Mouse (Mus musculus) midbrain, embryonic 11.5 days (tissue): ENCODE measurements around the gene Klc3. TPM values are rescaled to one million over a fixed set of nuclear protein-coding genes. Genes with fewer than 3 reads are reported as not detected.

Experiments used
- ATAC-seq: fragments of 200-750 bp; cut with Nextera tagmentation; 2 replicates; pipeline ENCODE4 v1.8.0; 2017; ENCODE audit warnings: moderate TSS enrichment, moderate library complexity; ENCODE audit not compliant: low FRiP score
- DNase-seq: peaks from one replicate; pipeline ENCODE4 v3.0.0; 2015; ENCODE audit warnings: low spot score; ENCODE audit errors: missing footprints
- H3K27ac ChIP-seq: fragments of 300-500 bp; sonication (generic); 2 replicates; pipeline ENCODE4 v1.5.1; 2014; ENCODE audit warnings: low read depth, low read length
- H3K27me3 ChIP-seq: fragments of 300-500 bp; sonication (generic); 2 replicates; pipeline ENCODE4 v1.6.1; 2014; ENCODE audit warnings: mild to moderate bottlenecking, low read length, moderate library complexity, mixed read lengths; ENCODE audit not compliant: control insufficient read depth, insufficient read depth
- H3K36me3 ChIP-seq: fragments of 300-500 bp; sonication (generic); 2 replicates; pipeline ENCODE4 v1.6.1; 2014; ENCODE audit warnings: mild to moderate bottlenecking, low read length, moderate library complexity, mixed read lengths; ENCODE audit not compliant: control insufficient read depth, insufficient read depth
- H3K4me1 ChIP-seq: fragments of 300-500 bp; sonication (generic); 2 replicates; pipeline ENCODE4 v1.6.1; 2014; ENCODE audit warnings: low read length; ENCODE audit not compliant: control insufficient read depth, insufficient read depth
- H3K4me2 ChIP-seq: fragments of 300-500 bp; sonication (generic); 2 replicates; pipeline ENCODE4 v1.6.1; 2014; ENCODE audit warnings: mild to moderate bottlenecking, moderate library complexity
- H3K4me3 ChIP-seq: fragments of 300-500 bp; sonication (generic); 2 replicates; pipeline ENCODE4 v1.5.1; 2014; ENCODE audit warnings: low read depth, low read length
- H3K9ac ChIP-seq: fragments of 300-500 bp; sonication (generic); 2 replicates; pipeline ENCODE4 v1.6.1; 2014; ENCODE audit warnings: low read length
- H3K9me3 ChIP-seq: fragments of 300-500 bp; sonication (generic); 2 replicates; pipeline ENCODE4 v1.6.1; 2016; ENCODE audit warnings: low read length; ENCODE audit not compliant: control insufficient read depth
- WGBS: fragments of 180-500 bp; shearing (Covaris S2); extraction: QIAGEN DNeasy Blood & Tissue Kit; methylation state at CpG from one replicate; pipeline ENCODE4 v1.1.7; 2014; 5-methylcytosine and 5-hydroxymethylcytosine counted together
- polyA plus RNA-seq: library from polyadenylated mRNA; unstranded; fragments of >200 nt; fragmentation: Nextera tagmentation; extraction: Ambion mirVana; gene quantifications from 2 replicates; pipeline ENCODE4 v1.2.1, GENCODE M21; 2014

The Klc3 gene
- polyA plus RNA-seq, 1 experiment from 2014 or later = 1.4 TPM

DNA sequence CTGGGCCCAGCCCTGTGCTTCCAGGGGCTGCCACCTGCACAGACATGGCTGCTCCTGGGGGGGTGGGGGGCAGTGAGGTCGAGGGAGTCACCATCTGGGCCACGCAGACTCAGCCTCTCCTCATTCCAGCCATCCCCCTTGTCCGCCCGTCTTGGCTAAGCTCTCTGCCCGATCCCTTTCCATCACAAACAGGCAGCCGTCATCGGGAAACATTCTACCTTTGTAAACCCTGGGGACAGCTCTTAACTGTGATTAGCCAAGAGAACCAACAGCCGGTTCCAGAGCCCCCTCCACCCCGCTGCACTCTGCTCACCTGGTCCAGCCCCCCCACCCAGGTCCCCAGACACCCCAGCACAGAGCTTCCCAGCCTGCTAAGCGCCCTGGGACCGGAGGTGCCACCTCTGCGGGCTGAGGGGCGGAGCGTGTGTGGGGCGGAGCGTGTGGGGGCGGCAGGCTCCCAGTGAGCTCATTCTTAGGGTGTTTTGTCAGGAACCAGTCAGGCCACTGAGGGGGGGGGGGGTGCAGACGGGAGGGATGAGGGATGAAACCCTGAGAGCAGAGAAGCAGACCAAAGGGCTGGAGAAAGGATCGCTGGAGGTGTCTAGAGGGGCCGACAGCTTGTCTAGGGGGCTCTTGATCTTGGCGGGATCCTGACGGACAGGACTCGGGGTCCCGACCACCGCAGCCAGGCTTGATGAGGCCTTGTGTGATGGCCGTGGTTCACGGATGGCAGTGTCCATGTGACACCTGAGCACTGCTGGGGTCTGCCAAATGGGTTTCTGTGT is 4.2 kb downstream of the Klc3 start:
- H3K9ac ChIP-seq = peak overlapping the region; percentile 42
- ATAC-seq = peak; percentile 29; the same call in 1 of the 2 replicates

DNA sequence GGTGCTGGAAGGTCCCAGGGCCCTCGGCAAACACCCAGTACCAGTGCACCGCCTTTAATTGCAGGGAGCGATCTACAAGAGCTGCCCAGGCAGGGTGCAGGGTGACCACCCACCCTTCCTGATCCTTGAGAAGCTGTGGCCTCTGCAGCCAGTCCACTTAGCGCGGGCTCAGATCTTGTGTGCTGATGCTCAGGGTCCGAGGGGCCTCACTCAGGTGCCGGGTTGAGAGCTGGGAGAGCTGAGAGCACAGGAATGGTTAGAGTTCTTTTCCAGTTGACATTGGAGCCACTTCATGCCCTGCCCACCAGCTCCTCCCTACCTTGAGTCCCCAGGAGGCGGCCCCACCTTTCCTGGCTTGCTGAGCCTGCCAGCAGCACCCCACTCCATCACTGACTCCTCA is 9.4 kb downstream of the Klc3 start:
- ATAC-seq (no peak), DNase-seq (peak; percentile 54)
- Histone ChIP-seq H3K27ac (no peak overlapping the region), H3K27me3 (peaks cover 6% of the 10 kb centered on the region), H3K4me3 (no peak overlapping the region), H3K4me2 (no peak overlapping the region), H3K36me3 (peaks cover 36% of the 10 kb centered on the region), H3K9ac (no peak overlapping the region), H3K9me3 (no peaks in the 10 kb centered on the region), H3K4me1 (peaks cover 3% of the 10 kb centered on the region; the same call in 1 of the 2 replicates)
- 92% methylated on average over 8 of the region's 8 CpGs for WGBS

More for the DNA sequence above, 4.2 kb downstream of the Klc3 start:
- H3K27me3 ChIP-seq = peaks cover 30% of the 10 kb centered on the region
- peak overlapping the region; percentile 41 for H3K4me2 ChIP-seq
- H3K36me3 ChIP-seq = peaks cover 4% of the 10 kb centered on the region
- WGBS = 2% methylated on average over 27 of the region's 27 CpGs
- 0 out of 2 replicates have a peak, but pooled peaks cover 2% of the 10 kb centered on the region for H3K9me3 ChIP-seq
- no peak overlapping the region for H3K27ac ChIP-seq
- peaks cover 9% of the 10 kb centered on the region; the same call in 1 of the 2 replicates for H3K4me1 ChIP-seq
- peak; percentile 91 for DNase-seq
- peak overlapping the region; percentile 19 for H3K4me3 ChIP-seq

GRCm38 (mm10) chr7:19388699-19389413 is 15.0 kb downstream of the Klc3 start:
- Histone ChIP-seq H3K27me3 (no peaks in the 10 kb centered on the region), H3K27ac (peak overlapping the region; percentile 57), H3K4me1 (peaks cover 12% of the 10 kb centered on the region), H3K4me2 (no peak overlapping the region), H3K4me3 (no peak overlapping the region), H3K9ac (no peak overlapping the region; the same call in 1 of the 2 replicates), H3K9me3 (no peaks in the 10 kb centered on the region), H3K36me3 (peaks cover 46% of the 10 kb centered on the region)
- 64% methylated on average over 10 of the region's 10 CpGs for WGBS
- DNase-seq (no peak), ATAC-seq (peak; percentile 73)

GRCm38 (mm10) chr7:19383708-19384107 is 20.2 kb downstream of the Klc3 start:
- Histone ChIP-seq H3K27me3 (no peaks in the 10 kb centered on the region), H3K4me2 (no peak overlapping the region), H3K4me3 (no peak overlapping the region), H3K9ac (no peak overlapping the region), H3K27ac (no peak overlapping the region), H3K9me3 (no peaks in the 10 kb centered on the region), H3K36me3 (peaks cover 21% of the 10 kb centered on the region), H3K4me1 (peaks cover 16% of the 10 kb centered on the region)
- DNase-seq (no peak), ATAC-seq (no peak)
- 94% methylated on average over 9 of the region's 9 CpGs for WGBS

DNA sequence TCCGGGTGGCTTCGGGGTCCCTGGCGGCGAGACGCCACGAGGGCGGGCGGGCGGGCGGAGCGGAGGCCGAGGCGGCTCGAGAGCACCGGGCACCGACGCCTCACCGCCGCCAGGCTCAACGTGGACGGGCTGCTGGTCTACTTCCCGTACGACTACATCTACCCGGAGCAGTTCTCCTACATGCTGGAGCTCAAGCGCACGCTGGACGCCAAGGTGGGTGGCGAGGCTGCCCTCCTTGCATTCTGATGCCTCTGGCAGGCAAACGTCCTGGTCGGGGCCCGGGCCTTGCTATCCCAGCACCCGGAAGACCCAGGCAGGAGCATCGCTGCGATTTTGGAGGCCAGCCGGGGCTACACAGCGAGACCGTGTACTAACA is 21.8 kb downstream of the Klc3 start:
- DNase-seq = peak; percentile 91
- Histone ChIP-seq H3K27me3 (no peaks in the 10 kb centered on the region), H3K4me1 (peaks cover 10% of the 10 kb centered on the region), H3K36me3 (peaks cover 18% of the 10 kb centered on the region), H3K4me2 (peak overlapping the region; percentile 92), H3K9ac (peak overlapping the region; percentile 87), H3K4me3 (peak overlapping the region; percentile 98), H3K27ac (no peak overlapping the region; the same call in 1 of the 2 replicates), H3K9me3 (no peaks in the 10 kb centered on the region)
- under 1% methylated on average over 27 of the region's 37 CpGs for WGBS
- peak; percentile 70; the same call in 1 of the 2 replicates for ATAC-seq

GRCm38 (mm10) chr7:19381377-19382165 is 22.3 kb downstream of the Klc3 start, which contains the start of gene Ercc2:
Gene Ercc2 (plus strand): TSS chr7:19382010.
- peak; percentile 95 for ATAC-seq
- WGBS = 7% methylated on average over 47 of the region's 48 CpGs
- Histone ChIP-seq H3K9me3 (no peaks in the 10 kb centered on the region), H3K4me1 (peaks cover 10% of the 10 kb centered on the region), H3K9ac (peak within 1 kb of the TSS; percentile 87), H3K4me3 (peak within 1 kb of the TSS; percentile 98), H3K27ac (no peak within 1 kb of the TSS; the same call in 1 of the 2 replicates), H3K27me3 (no peaks in the 10 kb centered on the region), H3K36me3 (peaks cover 12% of the 10 kb centered on the region), H3K4me2 (peak within 1 kb of the TSS; percentile 92)
- peak; percentile 100 for DNase-seq

- no peaks in the 10 kb centered on the region; the same call in 1 of the 2 replicates for H3K36me3 ChIP-seq
- WGBS = 66% methylated on average over 8 of the region's 8 CpGs
- no peak for ATAC-seq
- H3K4me1 ChIP-seq = peaks cover 7% of the 10 kb centered on the region
- H3K4me2 ChIP-seq = no peak overlapping the region
- no peak overlapping the region for H3K4me3 ChIP-seq
- H3K27me3 ChIP-seq = no peaks in the 10 kb centered on the region
- DNase-seq = peak; percentile 75
- H3K9ac ChIP-seq = no peak overlapping the region
- H3K27ac ChIP-seq = no peak overlapping the region
- no peaks in the 10 kb centered on the region for H3K9me3 ChIP-seq
Observed at GRCm38 (mm10) chr7:19378049-19378448, 25.9 kb downstream of the Klc3 start.

DNA sequence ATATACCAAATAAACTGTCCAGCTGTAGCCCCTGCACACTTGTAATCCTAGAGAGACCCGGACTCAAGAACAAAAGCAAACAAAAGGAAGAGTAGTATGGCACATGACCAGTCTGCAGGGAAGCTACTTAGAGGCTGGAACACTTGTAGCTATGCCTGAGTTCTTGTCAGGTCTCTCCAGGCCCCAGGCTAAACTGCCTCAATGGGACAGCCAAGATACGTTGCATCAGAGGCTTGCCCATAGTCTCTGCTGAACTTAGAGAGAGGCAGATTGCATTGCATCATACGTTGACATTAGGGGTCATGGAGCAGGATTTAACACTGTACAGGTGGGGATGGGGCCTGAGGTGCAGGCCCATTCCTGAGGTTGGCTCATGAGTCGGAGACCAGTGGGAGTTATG is 27.9 kb downstream of the Klc3 start:
- no peak overlapping the region for H3K4me2 ChIP-seq

More for the DNA sequence above, 27.9 kb downstream of the Klc3 start:
- no peaks in the 10 kb centered on the region for H3K4me1 ChIP-seq
- no peak overlapping the region for H3K9ac ChIP-seq
- no peaks in the 10 kb centered on the region; the same call in 1 of the 2 replicates for H3K36me3 ChIP-seq
- WGBS = 83% methylated on average over 4 of the region's 4 CpGs
- no peaks in the 10 kb centered on the region for H3K27me3 ChIP-seq
- DNase-seq (peak; percentile 59), ATAC-seq (no peak)
- no peaks in the 10 kb centered on the region for H3K9me3 ChIP-seq
- H3K4me3 ChIP-seq = no peak overlapping the region
- no peak overlapping the region for H3K27ac ChIP-seq
